Mouse (Mus musculus): ENCODE measurements around the gene Iyd.
A peak's percentile ranks its signal among the peaks of the same experiment; 100 is the strongest.

- TF ChIP-seq CTCF (conservative IDR thresholded peaks at IDR 0.05; ENCODE audit: low read length) = 0 out of 2 replicates have a peak, but pooled peaks have one; percentile 15
- no peak for TF ChIP-seq POU5F1 (IDR thresholded peaks at IDR 0.05; ENCODE audit: borderline replicate concordance, low read length)
Observed at GRCm38 (mm10) chr10:3512620-3513305, 27.3 kb upstream of the Iyd start.

Measured in E14TG2a.4 (cell line).